Mouse (Mus musculus) heart, adult 2 months (tissue): Measurements from ENCODE around the gene Ptprd. TPM values are rescaled to one million over a fixed set of nuclear protein-coding genes. Genes with fewer than 3 reads are reported as not detected.
"Not testable (repeated sequence)": the region's sequence is repeated elsewhere in the genome, so short reads cannot be mapped to it uniquely, and the experiment has no call there.

Source experiments
- DNase-seq, 2 experiments: peaks; one replicate each; pipeline ENCODE4 v3.0.0; 2021
- H3K27ac ChIP-seq: fragments of 200-600 bp; 2 replicates; pipeline ENCODE4 v1.8.1; 2022
- H3K27me3 ChIP-seq: fragments of 200-500 bp; 2 replicates; pipeline ENCODE4 v1.6.1; 2012; ENCODE audit warnings: mild to moderate bottlenecking, low read length, inconsistent platforms, mixed read lengths; ENCODE audit not compliant: control insufficient read depth, insufficient read depth
- H3K36me3 ChIP-seq: fragments of 200-500 bp; 2 replicates; pipeline ENCODE4 v1.6.1; 2012; ENCODE audit warnings: low read length, inconsistent platforms; ENCODE audit not compliant: control insufficient read depth, insufficient read depth
- H3K4me1 ChIP-seq: fragments of 200-500 bp; 2 replicates; pipeline ENCODE4 v1.6.1; 2011; ENCODE audit warnings: low read length; ENCODE audit not compliant: control insufficient read depth, insufficient read depth
- H3K4me3 ChIP-seq: fragments of 200-600 bp; 2 replicates; pipeline ENCODE4 v1.8.1; 2022
- H3K79me2 ChIP-seq: fragments of 200-500 bp; replicated peaks from 2 replicates; pipeline ENCODE4 v1.6.1; 2012; ENCODE audit warnings: mild to moderate bottlenecking, inconsistent platforms, low read length, moderate library complexity, mixed read lengths; ENCODE audit not compliant: control insufficient read depth, insufficient read depth
- H3K9ac ChIP-seq: fragments of 200-500 bp; 2 replicates; pipeline ENCODE4 v1.6.1; 2012; ENCODE audit warnings: low read depth, mild to moderate bottlenecking, control low read depth, inconsistent platforms, low read length, mixed read lengths
- CTCF ChIP-seq: fragments of 200-600 bp; IDR thresholded peaks from 2 replicates; pipeline ENCODE4 v1.8.1; 2022; ENCODE audit warnings: antibody characterized with exemption, mild to moderate bottlenecking, moderate library complexity
- EP300 ChIP-seq: fragments of 200-500 bp; IDR thresholded peaks from 2 replicates; pipeline ENCODE4 v1.6.1; 2011; ENCODE audit warnings: low read depth, low read length, control low read depth; ENCODE audit not compliant: insufficient read depth
- POLR2A ChIP-seq: fragments of 200-500 bp; IDR thresholded peaks from 2 replicates; pipeline ENCODE4 v1.6.1; 2011; ENCODE audit warnings: mild to moderate bottlenecking, low read depth, low read length, control low read depth; ENCODE audit not compliant: insufficient read depth
- WGBS: fragments of 180-500 bp; shearing (Covaris S2); methylation state at CpG from one replicate; pipeline ENCODE4 v1.1.7; 2018; 5-methylcytosine and 5-hydroxymethylcytosine counted together
- intact Hi-C: fragments of 180-260 bp; cut with DNase I; formaldehyde crosslinking; loops from one replicate; pipeline ENCODE4 v1.15.1; 2025
- polyA plus RNA-seq: library from polyadenylated mRNA; depleted of rRNA; stranded (reverse); fragments of >200 nt; gene quantifications from 2 replicates; pipeline ENCODE4 v1.2.3, GENCODE M21; 2012
- total RNA-seq, 2 experiments: library from RNA; stranded (reverse); gene quantifications; 2 replicates each; pipeline ENCODE4 v1.2.3; 2021

The Ptprd gene
- total and polyA plus RNA-seq, 3 experiments = 2.7 to 7.0 (median 5.3) TPM

DNA sequence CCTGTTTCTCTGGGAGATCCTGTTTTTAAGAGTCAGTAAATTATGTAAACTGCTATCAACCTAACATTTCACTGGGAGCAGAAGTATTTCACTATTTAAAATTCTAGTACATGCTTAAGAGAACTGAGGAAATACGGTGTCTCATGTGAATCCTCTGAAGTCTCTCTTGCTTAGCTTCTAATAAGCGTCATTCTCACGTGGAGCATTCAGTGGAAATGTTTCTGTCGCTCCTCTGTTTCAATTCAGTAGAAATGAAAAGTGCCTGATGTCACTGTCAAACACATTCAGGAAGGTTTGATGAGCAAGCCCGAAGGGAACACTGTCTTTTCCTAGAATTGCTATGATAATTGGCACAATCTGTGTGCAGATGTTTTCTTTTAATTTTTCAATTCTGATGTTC is 350.5 kb downstream of the Ptprd start:
- H3K4me1 ChIP-seq = no peaks in the 10 kb centered on the region
- no peak overlapping the region for H3K9ac ChIP-seq
- H3K27ac ChIP-seq = no peak overlapping the region
- no peak for TF ChIP-seq POLR2A
- no peak for TF ChIP-seq EP300
- intact Hi-C loops = no loop called here
- H3K4me3 ChIP-seq = no peak overlapping the region
- WGBS = 63% methylated on average over 5 of the region's 5 CpGs
- no peak for DNase-seq
- no peaks in the 10 kb centered on the region for H3K79me2 ChIP-seq
- H3K27me3 ChIP-seq = no peaks in the 10 kb centered on the region
- no peaks in the 10 kb centered on the region for H3K36me3 ChIP-seq

DNA sequence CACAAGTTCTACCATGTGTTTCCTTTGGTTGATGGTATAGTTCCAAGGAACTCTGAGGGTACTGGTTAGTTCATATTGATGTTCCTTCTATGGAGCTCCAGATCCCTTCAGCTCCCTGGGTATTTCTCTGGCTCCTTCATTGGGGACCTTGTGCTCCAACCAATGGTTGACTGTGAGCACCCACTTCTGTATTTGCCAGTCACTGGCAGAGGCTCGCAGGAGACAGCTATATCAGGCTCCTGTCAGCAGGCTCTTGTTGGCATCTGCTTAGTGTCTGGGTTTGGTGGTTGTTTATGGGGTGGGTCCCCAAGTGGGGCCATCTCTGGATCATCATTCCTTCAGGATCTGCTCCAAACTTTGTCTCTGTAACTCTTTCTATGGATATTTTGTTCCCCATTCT is 414.4 kb downstream of the Ptprd start:
- H3K4me3 ChIP-seq, H3K9ac ChIP-seq, H3K79me2 ChIP-seq, H3K27ac ChIP-seq, H3K27me3 ChIP-seq, H3K4me1 ChIP-seq, intact Hi-C loops, H3K36me3 ChIP-seq: not testable (repeated sequence)
- 18% methylated on average over 1 of the region's 1 CpGs for WGBS
- DNase-seq = peak; percentile 15

GRCm38 (mm10) chr4:77777237-77777636 is 434.5 kb downstream of the Ptprd start:
- Histone ChIP-seq H3K4me1 (no peaks in the 10 kb centered on the region), H3K36me3 (no peaks in the 10 kb centered on the region), H3K4me3 (no peak overlapping the region), H3K27me3 (no peaks in the 10 kb centered on the region), H3K9ac (no peak overlapping the region), H3K79me2 (no peaks in the 10 kb centered on the region), H3K27ac (no peak overlapping the region)
- DNase-seq = no peak
- intact Hi-C loops = no loop called here
- TF ChIP-seq EP300 (no peak), CTCF (no peak), POLR2A (no peak)
- 67% methylated on average over 2 of the region's 2 CpGs for WGBS

- 24% methylated on average over 1 of the region's 1 CpGs for WGBS
- H3K36me3 ChIP-seq = no peaks in the 10 kb centered on the region
- no peak overlapping the region for H3K9ac ChIP-seq
- H3K4me1 ChIP-seq = no peaks in the 10 kb centered on the region
- intact Hi-C loops = no loop called here
- H3K27ac ChIP-seq = no peak overlapping the region
- no peaks in the 10 kb centered on the region for H3K79me2 ChIP-seq
- no peaks in the 10 kb centered on the region for H3K27me3 ChIP-seq
- TF ChIP-seq CTCF (no peak), POLR2A (no peak), EP300 (no peak)
- no peak overlapping the region for H3K4me3 ChIP-seq
- no peak for DNase-seq
Observed at GRCm38 (mm10) chr4:77763790-77764189, 448.0 kb downstream of the Ptprd start.

DNA sequence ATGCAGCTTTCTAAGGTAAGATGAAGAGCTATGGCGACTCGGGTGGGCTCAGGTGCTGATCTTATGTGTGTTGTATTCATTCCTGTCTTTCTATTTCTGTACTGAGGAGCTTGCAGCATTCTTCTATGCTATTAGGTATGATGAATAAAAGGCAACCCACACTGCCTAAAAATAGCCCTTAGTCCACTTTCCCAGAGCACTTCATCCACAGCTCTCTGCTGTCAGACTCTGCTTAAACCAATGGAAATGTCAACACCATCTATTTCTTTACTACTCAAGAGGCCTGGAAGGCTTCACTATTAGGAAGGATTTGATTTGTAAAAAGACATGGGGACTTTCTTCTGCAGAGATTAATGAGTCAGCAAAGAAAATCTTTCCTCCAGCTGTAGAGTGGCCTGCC is 468.4 kb downstream of the Ptprd start:
- H3K36me3 ChIP-seq = no peaks in the 10 kb centered on the region
- peak in 1 of 2 experiments; percentile 3 for DNase-seq
- no peaks in the 10 kb centered on the region for H3K27me3 ChIP-seq
- H3K9ac ChIP-seq = no peak overlapping the region
- peak overlapping the region; percentile 36; the same call in 1 of the 2 replicates for H3K27ac ChIP-seq
- no peaks in the 10 kb centered on the region for H3K4me1 ChIP-seq
- TF ChIP-seq EP300 = no peak
- no peak for TF ChIP-seq POLR2A
- no peak for TF ChIP-seq CTCF
- H3K79me2 ChIP-seq = no peaks in the 10 kb centered on the region
- intact Hi-C loops = loop anchor here (10.0 kb wide), 1 partner anchor 151 kb away; no protein-coding TSS in a partner anchor
- no peak overlapping the region for H3K4me3 ChIP-seq
- 54% methylated on average over 2 of the region's 2 CpGs for WGBS

DNA sequence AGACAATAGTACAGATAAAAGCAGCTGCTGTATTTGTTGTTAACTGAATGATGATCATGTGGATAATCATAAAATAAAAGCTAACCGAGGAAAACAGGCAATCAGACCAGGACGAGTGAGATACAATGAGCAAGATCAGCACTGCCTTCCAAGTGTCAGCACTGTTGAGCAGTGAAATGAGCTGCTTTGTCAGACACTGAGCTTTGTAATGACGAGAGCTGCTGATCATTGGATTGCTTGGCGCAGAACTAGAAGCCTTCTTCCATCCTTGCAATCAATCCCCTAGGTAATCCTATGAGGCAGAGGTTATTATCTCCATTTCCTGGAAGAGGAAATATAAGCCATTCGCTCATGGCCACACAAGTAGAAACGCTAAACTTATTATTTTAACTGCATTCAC is 489.9 kb downstream of the Ptprd start:
- TF ChIP-seq POLR2A = no peak
- no peak for TF ChIP-seq CTCF
- TF ChIP-seq EP300 = no peak
- 62% methylated on average over 6 of the region's 6 CpGs for WGBS
- Histone ChIP-seq H3K36me3 (no peaks in the 10 kb centered on the region), H3K4me3 (no peak overlapping the region), H3K4me1 (no peaks in the 10 kb centered on the region), H3K79me2 (no peaks in the 10 kb centered on the region), H3K9ac (no peak overlapping the region), H3K27me3 (no peaks in the 10 kb centered on the region), H3K27ac (no peak overlapping the region)
- DNase-seq = no peak
- intact Hi-C loops = no loop called here
